Mouse (Mus musculus) lung, embryonic 14.5 days (tissue): ENCODE measurements at regions not wholly inside any gene's neighbourhood (a gene's known extent, or its start where the extent isn't known, plus 50 kb on each side); places are given as distances from the start of the nearest gene placed in this dataset.

Experiments
- ATAC-seq: fragments of 200-750 bp; cut with Nextera tagmentation; 2 replicates; pipeline ENCODE4 v1.8.0; 2017; ENCODE audit warnings: mild to moderate bottlenecking, moderate TSS enrichment, moderate library complexity; ENCODE audit not compliant: insufficient read depth
- DNase-seq: peaks from one replicate; pipeline ENCODE4 v3.0.0-alpha.2; 2015
- H3K27ac ChIP-seq: fragments of 300-500 bp; sonication (generic); 2 replicates; pipeline ENCODE4 v1.5.1; 2014; ENCODE audit warnings: low read depth, mild to moderate bottlenecking, moderate library complexity
- H3K27me3 ChIP-seq: fragments of 300-500 bp; sonication (generic); 2 replicates; pipeline ENCODE4 v1.6.1; 2014; ENCODE audit warnings: low read length, control low read depth; ENCODE audit not compliant: insufficient read depth
- H3K36me3 ChIP-seq: fragments of 300-500 bp; sonication (generic); 2 replicates; pipeline ENCODE4 v1.6.1; 2014; ENCODE audit warnings: control low read depth; ENCODE audit not compliant: insufficient read depth
- H3K4me1 ChIP-seq: fragments of 300-500 bp; sonication (generic); 2 replicates; pipeline ENCODE4 v1.6.1; 2014; ENCODE audit warnings: antibody characterized with exemption, control low read depth; ENCODE audit not compliant: insufficient read depth
- H3K4me2 ChIP-seq: fragments of 300-500 bp; sonication (generic); 2 replicates; pipeline ENCODE4 v1.6.1; 2014; ENCODE audit warnings: mild to moderate bottlenecking
- H3K4me3 ChIP-seq: fragments of 300-500 bp; sonication (generic); 2 replicates; pipeline ENCODE4 v1.5.1; 2014; ENCODE audit warnings: low read depth, low read length
- H3K9ac ChIP-seq: fragments of 300-500 bp; sonication (generic); 2 replicates; pipeline ENCODE4 v1.6.1; 2014
- H3K9me3 ChIP-seq: fragments of 300-500 bp; sonication (generic); 2 replicates; pipeline ENCODE4 v1.6.1; 2016; ENCODE audit warnings: low read depth, low read length, control low read depth
- CTCF ChIP-seq: IDR thresholded peaks from 2 replicates; pipeline ENCODE4 v1.5.1; 2016; ENCODE audit warnings: antibody characterized with exemption, low read depth
- WGBS: fragments of 180-500 bp; shearing (Covaris S2); extraction: QIAGEN DNeasy Blood & Tissue Kit; methylation state at CpG from one replicate; pipeline ENCODE4 v1.1.7; 2014; 5-methylcytosine and 5-hydroxymethylcytosine counted together

GRCm38 (mm10) chrX:142026402-142026801 lies 151.4 kb upstream of the Gm15294 start:
- Histone ChIP-seq H3K9me3 (no peaks in the 10 kb centered on the region), H3K4me1 (no peaks in the 10 kb centered on the region), H3K4me2 (no peak overlapping the region), H3K27me3 (no peaks in the 10 kb centered on the region), H3K9ac (no peak overlapping the region), H3K27ac (no peak overlapping the region), H3K4me3 (no peak overlapping the region), H3K36me3 (no peaks in the 10 kb centered on the region)
- WGBS, result 44% methylated on average over 2 of the region's 2 CpGs
- DNase-seq (no peak), ATAC-seq (no peak)
- no peak for TF ChIP-seq CTCF

- DNase-seq, result peak; percentile 4
- no peak for ATAC-seq
- no peak overlapping the region for H3K4me3 ChIP-seq
These were observed 123.3 kb upstream of the Gm15294 start for GRCm38 (mm10) chrX:141998304-141998856.

More at GRCm38 (mm10) chrX:141998304-141998856, 123.3 kb upstream of the Gm15294 start:
- no peak for TF ChIP-seq CTCF
- Histone ChIP-seq H3K9ac (no peak overlapping the region), H3K27ac (no peak overlapping the region), H3K27me3 (no peaks in the 10 kb centered on the region; the same call in 1 of the 2 replicates), H3K4me2 (no peak overlapping the region), H3K9me3 (no peaks in the 10 kb centered on the region), H3K36me3 (no peaks in the 10 kb centered on the region), H3K4me1 (no peaks in the 10 kb centered on the region)
- 38% methylated on average over 1 of the region's 1 CpGs for WGBS
